Mouse (Mus musculus): ENCODE measurements at regions not wholly inside any gene's neighbourhood (a gene's known extent, or its start where the extent isn't known, plus 50 kb on each side); places are given as distances from the start of the nearest gene placed in this dataset.

- TF ChIP-seq CTCF (conservative IDR thresholded peaks at IDR 0.05; ENCODE audit: low read length) (no peak), POU5F1 (IDR thresholded peaks at IDR 0.05; ENCODE audit: borderline replicate concordance, low read length) (no peak), NANOG (IDR thresholded peaks at IDR 0.05; ENCODE audit: borderline replicate concordance, low read length) (no peak)
Observed at GRCm38 (mm10) chr5:85954526-85954925, 110.9 kb downstream of the Cenpc1 start.
